Mouse (Mus musculus) olfactory bulb, adult 2 months (tissue): ENCODE measurements at regions not wholly inside any gene's neighbourhood (a gene's known extent, or its start where the extent isn't known, plus 50 kb on each side); places are given as distances from the start of the nearest gene placed in this dataset.
"Not testable (repeated sequence)": the region's sequence is repeated elsewhere in the genome, so short reads cannot be mapped to it uniquely, and the experiment has no call there.

ENCODE experiments used
- H3K27ac ChIP-seq: fragments of 200-500 bp; 2 replicates; pipeline ENCODE4 v1.5.1; 2012; ENCODE audit warnings: low read depth, low read length; ENCODE audit not compliant: insufficient read depth
- H3K4me1 ChIP-seq: fragments of 200-500 bp; 2 replicates; pipeline ENCODE4 v1.6.1; 2012; ENCODE audit warnings: low read length; ENCODE audit not compliant: control insufficient read depth, insufficient read depth
- H3K4me3 ChIP-seq: fragments of 200-500 bp; 2 replicates; pipeline ENCODE4 v1.5.1; 2012; ENCODE audit warnings: mild to moderate bottlenecking, low read depth, low read length, moderate library complexity; ENCODE audit not compliant: insufficient read depth
- WGBS: fragments of 180-500 bp; shearing (Covaris S2); methylation state at CpG from one replicate; pipeline ENCODE4 v1.1.7; 2018; 5-methylcytosine and 5-hydroxymethylcytosine counted together

DNA sequence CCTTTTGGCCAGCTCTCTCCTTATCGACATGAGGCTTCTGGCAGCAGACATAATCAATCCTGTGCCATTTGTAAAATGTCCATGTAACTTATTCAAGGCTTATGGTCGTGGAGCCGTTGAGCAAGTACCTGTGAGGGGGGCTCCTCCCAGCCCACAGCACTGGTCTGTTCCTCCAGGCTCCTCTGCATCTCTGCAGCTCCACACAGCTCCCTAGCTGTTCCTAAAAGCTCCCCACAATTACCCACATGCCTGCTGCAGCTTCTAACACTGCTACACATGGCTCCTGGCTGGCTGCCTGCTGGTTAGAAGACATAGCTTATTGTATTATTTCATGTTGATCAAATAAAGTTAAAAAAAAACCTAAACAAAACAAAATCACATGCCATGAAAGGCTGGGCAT, 77.9 kb downstream of the Tcp10c start:
- not testable (repeated sequence) for H3K4me1 ChIP-seq, H3K4me3 ChIP-seq, H3K27ac ChIP-seq
- 83% methylated on average over 3 of the region's 3 CpGs for WGBS

DNA sequence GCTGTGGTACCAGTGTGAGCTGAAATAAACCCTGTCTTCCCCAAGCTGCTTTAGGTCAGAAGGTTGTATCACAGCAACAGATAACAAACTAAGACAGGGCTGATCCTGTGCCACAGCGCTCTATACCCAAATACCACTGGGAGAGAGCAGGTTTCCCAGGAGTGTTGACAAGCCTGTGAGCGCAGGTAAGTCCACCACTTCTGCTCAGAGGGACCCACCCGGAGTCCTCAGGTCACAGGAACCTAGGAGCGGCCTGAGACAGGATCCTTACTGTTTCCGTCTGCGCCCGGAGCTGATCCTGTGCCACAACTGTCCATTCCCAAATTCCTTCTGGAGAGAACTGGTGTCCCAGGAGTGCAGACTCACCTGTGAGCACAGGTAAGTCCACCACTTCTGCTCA, 79.8 kb downstream of the Tcp10c start:
- WGBS, result 87% methylated on average over 7 of the region's 7 CpGs
- not testable (repeated sequence) for H3K27ac ChIP-seq, H3K4me3 ChIP-seq, H3K4me1 ChIP-seq

- not testable (repeated sequence) for H3K4me1 ChIP-seq
- WGBS, result 87% methylated on average over 3 of the region's 3 CpGs
Measured at GRCm38 (mm10) chr17:13438790-13439189, 84.4 kb downstream of the Tcp10c start.

DNA sequence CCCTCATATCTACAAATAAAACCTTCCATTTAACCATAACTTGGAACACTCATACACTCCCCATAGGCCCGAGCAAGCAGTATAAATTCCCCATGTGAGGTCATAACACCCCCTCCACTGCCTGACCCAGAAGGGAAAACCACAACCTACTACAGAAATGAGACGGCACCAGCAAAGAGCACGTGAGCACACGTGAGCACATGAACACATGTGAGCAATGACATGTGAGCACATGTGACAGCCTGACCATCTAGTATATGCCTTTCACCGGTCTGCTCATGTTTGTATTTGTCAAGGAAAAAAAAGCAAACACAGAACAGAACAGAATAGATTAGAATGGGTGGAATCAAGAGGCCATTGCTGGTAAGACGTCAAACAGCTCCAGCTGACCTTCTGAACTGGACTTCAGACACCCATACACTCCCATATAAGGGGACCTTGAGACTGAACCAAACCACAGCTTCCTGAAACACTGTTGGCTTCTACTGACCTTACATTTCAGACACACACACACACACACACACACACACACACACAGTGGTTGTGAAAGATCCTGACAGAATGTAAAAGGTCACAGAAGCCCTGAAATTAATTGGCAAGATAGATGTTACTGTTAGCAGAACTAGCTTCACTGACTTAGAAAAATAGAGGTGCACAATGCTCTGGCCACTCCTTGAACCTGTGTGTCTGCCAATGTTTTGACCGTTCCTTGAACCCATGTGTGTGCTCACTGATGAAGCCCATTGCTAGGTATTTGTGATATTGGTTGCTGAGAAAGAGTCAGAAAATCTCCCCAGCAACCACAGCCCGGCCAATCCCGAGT, 86.5 kb downstream of the Tcp10c start:
- H3K4me1 ChIP-seq, H3K4me3 ChIP-seq, H3K27ac ChIP-seq: not testable (repeated sequence)
- 86% methylated on average over 9 of the region's 9 CpGs for WGBS

More at GRCm38 (mm10) chr17:13438790-13439189, 84.4 kb downstream of the Tcp10c start:
- not testable (repeated sequence) for H3K4me3 ChIP-seq, H3K27ac ChIP-seq

DNA sequence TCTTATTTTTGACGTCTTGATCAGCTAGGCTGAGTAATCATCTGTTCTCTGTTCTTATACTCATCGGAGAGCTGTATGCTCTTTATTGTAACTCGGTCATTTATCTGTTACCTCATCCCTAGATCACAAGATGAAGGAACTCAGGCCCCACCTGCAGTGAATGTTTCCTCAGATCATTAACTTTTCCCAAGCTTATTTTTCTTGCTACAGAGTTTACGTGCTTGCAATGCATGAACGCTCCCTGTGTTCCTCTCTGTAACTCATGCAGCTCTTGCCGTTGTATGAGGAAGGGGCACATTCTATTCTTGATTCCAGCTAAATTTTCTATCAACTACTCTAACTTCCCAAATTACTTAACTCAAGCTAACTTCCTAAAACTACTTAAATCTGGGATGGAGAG, 87.9 kb downstream of the Tcp10c start:
- not testable (repeated sequence) for H3K4me1 ChIP-seq, H3K27ac ChIP-seq, H3K4me3 ChIP-seq
- WGBS, result 84% methylated on average over 6 of the region's 6 CpGs

DNA sequence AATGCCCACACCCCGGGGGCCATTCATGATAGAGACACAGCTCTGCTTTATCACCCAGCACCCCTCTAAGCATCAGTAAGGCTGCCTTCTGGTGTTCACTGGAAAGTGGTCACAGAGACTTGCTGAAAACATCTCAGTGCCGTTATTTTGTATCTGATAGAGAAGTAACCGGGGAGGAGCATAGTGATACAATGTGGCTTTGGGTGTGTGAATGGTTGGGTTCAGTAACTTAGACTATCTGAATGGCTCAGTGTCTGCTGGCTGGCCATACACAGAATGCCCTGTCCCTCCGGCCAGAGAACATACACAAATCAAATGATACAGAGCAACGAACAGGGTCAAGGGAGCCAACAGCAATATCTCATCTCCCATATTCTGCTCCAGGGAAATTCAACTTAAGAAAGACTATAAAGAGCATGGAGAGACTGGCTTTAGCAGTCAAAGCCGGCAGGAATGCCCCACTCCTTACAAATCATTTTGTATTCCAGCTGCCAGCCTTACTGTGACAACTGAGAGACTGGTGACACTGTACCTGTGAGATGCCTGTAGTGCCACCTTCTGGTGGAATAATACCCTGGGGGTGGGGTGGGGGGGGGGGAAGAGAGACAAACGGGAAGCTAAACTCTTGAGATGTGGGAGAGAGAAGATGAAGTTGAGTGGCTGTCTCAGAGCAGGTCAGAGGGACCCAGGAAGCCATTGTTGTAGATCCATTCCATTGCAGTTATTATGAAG, 102.7 kb downstream of the Tcp10c start:
- H3K27ac ChIP-seq, H3K4me3 ChIP-seq, H3K4me1 ChIP-seq: not testable (repeated sequence)
- 87% methylated on average over 7 of the region's 7 CpGs for WGBS

DNA sequence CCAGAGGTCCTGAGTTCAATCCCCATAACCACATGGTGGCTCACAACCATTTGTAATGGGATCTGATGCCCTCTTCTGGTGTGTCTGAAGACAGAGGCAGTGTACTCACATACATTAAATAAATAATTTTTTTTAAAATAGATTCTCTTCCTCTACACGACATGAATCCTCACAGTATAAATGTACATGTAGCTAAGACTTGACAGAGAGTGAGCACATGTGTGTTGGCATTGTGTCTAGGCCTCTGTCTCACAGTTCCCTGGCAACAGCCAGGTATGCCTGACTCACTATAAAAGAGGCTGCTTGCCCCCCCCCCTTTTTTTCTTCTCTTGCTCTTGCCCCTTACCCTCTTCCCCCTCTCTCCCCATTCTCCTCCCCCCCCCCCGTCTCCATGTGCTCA, 103.6 kb downstream of the Tcp10c start:
- H3K4me3 ChIP-seq, H3K4me1 ChIP-seq, H3K27ac ChIP-seq: not testable (repeated sequence)
- 80% methylated on average over 2 of the region's 2 CpGs for WGBS

GRCm38 (mm10) chr17:13458814-13459213, 104.4 kb downstream of the Tcp10c start:
- H3K4me3 ChIP-seq, H3K27ac ChIP-seq, H3K4me1 ChIP-seq: not testable (repeated sequence)
- WGBS, result 29% methylated on average over 1 of the region's 2 CpGs

- not testable (repeated sequence) for H3K27ac ChIP-seq, H3K4me3 ChIP-seq, H3K4me1 ChIP-seq
- WGBS, result 95% methylated on average over 3 of the region's 9 CpGs
Measured at GRCm38 (mm10) chr17:13462663-13463062, 108.3 kb downstream of the Tcp10c start.

- H3K4me1 ChIP-seq, H3K4me3 ChIP-seq, H3K27ac ChIP-seq: not testable (repeated sequence)
- 68% methylated on average over 5 of the region's 5 CpGs for WGBS
Measured at GRCm38 (mm10) chr17:13465822-13466221, 111.5 kb downstream of the Tcp10c start.

DNA sequence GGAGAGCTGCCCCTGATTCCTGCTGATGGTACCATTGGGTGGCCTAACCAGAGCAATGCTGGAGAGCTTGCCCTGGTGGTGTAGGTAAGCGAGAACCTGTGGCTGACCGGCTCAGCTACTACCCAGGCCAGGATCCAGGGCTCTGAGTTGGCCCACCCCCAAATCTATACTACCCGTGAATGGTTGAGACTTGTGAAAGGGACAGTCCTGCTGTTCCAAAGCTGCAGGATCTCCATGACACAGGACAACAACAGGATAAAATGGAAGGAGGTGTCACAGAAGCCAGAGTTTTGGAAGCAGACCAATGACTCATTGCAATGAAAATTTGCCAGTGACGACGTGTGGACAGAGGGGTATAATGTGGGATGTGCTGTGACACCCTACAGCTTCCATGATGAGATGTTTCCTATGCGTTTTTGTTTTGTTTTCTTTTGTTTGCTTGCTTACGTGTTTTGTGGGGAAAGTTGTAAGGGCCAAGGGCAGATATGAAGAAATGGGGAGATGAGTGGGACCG, 115.6 kb downstream of the Tcp10c start:
- not testable (repeated sequence) for H3K4me3 ChIP-seq
- WGBS, result 67% methylated on average over 8 of the region's 8 CpGs

More for the DNA sequence above, 115.6 kb downstream of the Tcp10c start:
- H3K27ac ChIP-seq, result not testable (repeated sequence)
- H3K4me1 ChIP-seq, result peaks cover 12% of the 10 kb centered on the region
